ENCODE assay signal across 8 mouse cellular contexts in genomic region chr2:153475114-153476112, GRCm38 (mm10). TPM values are rescaled to one million over a fixed set of nuclear protein-coding genes. Genes with fewer than 3 reads are reported as not detected.
A peak's percentile ranks its signal among the peaks of the same experiment; 100 is the strongest.
DNase-seq lines count a peak whose midpoint lies in the region; ATAC-seq and TF ChIP-seq lines count a peak whose summit lies in the region.

No protein-coding gene starts in this region.

- H3K9ac ChIP-seq in kidney, embryonic 14.5 days (ENCODE audit: low read depth, low read length) = no peak overlapping the region
- peak overlapping the region; percentile 34 for H3K9ac ChIP-seq in heart, embryonic 11.5 days (ENCODE audit: low read depth, low read length)
- H3K9ac ChIP-seq in stomach, postnatal 0 days (ENCODE audit: low read length) = no peak overlapping the region

- no peaks in the 10 kb centered on the region for H3K36me3 ChIP-seq in kidney, embryonic 14.5 days (ENCODE audit: control insufficient read depth, insufficient read depth, low read length)
- H3K36me3 ChIP-seq in heart, embryonic 11.5 days (ENCODE audit: control insufficient read depth, insufficient read depth, low read length) = no peaks in the 10 kb centered on the region
- H3K36me3 ChIP-seq in limb, embryonic 10.5 days = no peaks in the 10 kb centered on the region
- no peaks in the 10 kb centered on the region for H3K36me3 ChIP-seq in stomach, postnatal 0 days (ENCODE audit: control insufficient read depth, insufficient read depth, low read length)

- H3K4me3 ChIP-seq in kidney, embryonic 14.5 days (ENCODE audit: low read length) = no peak overlapping the region
- no peak overlapping the region for H3K4me3 ChIP-seq in heart, embryonic 11.5 days (ENCODE audit: low read depth, low read length)
- no peak overlapping the region for H3K4me3 ChIP-seq in limb, embryonic 10.5 days
- H3K4me3 ChIP-seq in stomach, postnatal 0 days (ENCODE audit: low read depth, low read length) = no peak overlapping the region

- peaks cover 32% of the 10 kb centered on the region for H3K4me1 ChIP-seq in kidney, embryonic 14.5 days (ENCODE audit: control insufficient read depth, insufficient read depth, low read length)
- peaks cover 62% of the 10 kb centered on the region for H3K4me1 ChIP-seq in heart, embryonic 11.5 days (ENCODE audit: control insufficient read depth, insufficient read depth, low read length)
- peaks cover 51% of the 10 kb centered on the region for H3K4me1 ChIP-seq in limb, embryonic 10.5 days
- peaks cover 3% of the 10 kb centered on the region; the same call in 1 of the 2 replicates for H3K4me1 ChIP-seq in stomach, postnatal 0 days (replicated peaks; ENCODE audit: control insufficient read depth, insufficient read depth)

- TF ChIP-seq EP300 in stomach, postnatal 0 days (optimal IDR thresholded peaks at IDR 0.05) = no peak

- H3K4me2 ChIP-seq in kidney, embryonic 14.5 days (replicated peaks; ENCODE audit: low read depth, low read length) = no peak overlapping the region
- H3K4me2 ChIP-seq in heart, embryonic 11.5 days = peak overlapping the region; percentile 28
- no peak overlapping the region for H3K4me2 ChIP-seq in stomach, postnatal 0 days (replicated peaks; ENCODE audit: low read depth)

- TF ChIP-seq CTCF in stomach, postnatal 0 days (IDR thresholded peaks at IDR 0.05; ENCODE audit: low read depth) = no peak

- H3K9me3 ChIP-seq in kidney, embryonic 14.5 days (ENCODE audit: control insufficient read depth, low read length) = no peaks in the 10 kb centered on the region
- no peaks in the 10 kb centered on the region for H3K9me3 ChIP-seq in heart, embryonic 11.5 days (replicated peaks; ENCODE audit: control insufficient read depth, low read length)
- no peaks in the 10 kb centered on the region for H3K9me3 ChIP-seq in limb, embryonic 10.5 days (replicated peaks)
- no peaks in the 10 kb centered on the region for H3K9me3 ChIP-seq in stomach, postnatal 0 days (ENCODE audit: control insufficient read depth, low read length)

- no peaks in the 10 kb centered on the region for H3K27me3 ChIP-seq in kidney, embryonic 14.5 days (ENCODE audit: control insufficient read depth, insufficient read depth, low read length)
- no peaks in the 10 kb centered on the region for H3K27me3 ChIP-seq in heart, embryonic 11.5 days (ENCODE audit: control insufficient read depth, insufficient read depth, low read length)
- H3K27me3 ChIP-seq in limb, embryonic 10.5 days (ENCODE audit: low read depth, poor library complexity, severe bottlenecking) = no peaks in the 10 kb centered on the region
- no peaks in the 10 kb centered on the region for H3K27me3 ChIP-seq in stomach, postnatal 0 days (ENCODE audit: control insufficient read depth, insufficient read depth, low read length)

- H3K27ac ChIP-seq in kidney, embryonic 14.5 days (ENCODE audit: low read depth, low read length) = peak overlapping the region; percentile 63
- H3K27ac ChIP-seq in heart, embryonic 11.5 days (ENCODE audit: low read depth, low read length) = peak overlapping the region; percentile 94
- H3K27ac ChIP-seq in limb, embryonic 10.5 days = peak overlapping the region; percentile 83
- 0 out of 2 replicates have a peak overlapping the region, but pooled peaks have one; percentile 35 for H3K27ac ChIP-seq in stomach, postnatal 0 days (replicated peaks)

- ATAC-seq in kidney, embryonic 14.5 days (ENCODE audit: low FRiP score, low TSS enrichment) = no peak
- peak; percentile 70 for ATAC-seq in heart, embryonic 11.5 days (replicated peaks; ENCODE audit: insufficient number of reproducible peaks, low FRiP score, low TSS enrichment)
- no peak for ATAC-seq in stomach, postnatal 0 days (ENCODE audit: low FRiP score, low TSS enrichment)

- DNase-seq in kidney, adult 18-20 months = no peak
- DNase-seq in adrenal gland, postnatal 10 days = peak; percentile 65
- DNase-seq in limb, embryonic 10.5 days (ENCODE audit: low spot score) = no peak
- DNase-seq in stomach, postnatal 0 days (ENCODE audit: low spot score) = no peak
- no peak for DNase-seq in layer of hippocampus, adult 9-11 months
- DNase-seq in ovary, postnatal 36 days (ENCODE audit: low spot score) = no peak

- WGBS in kidney, embryonic 14.5 days = 46% methylated on average over 4 of the region's 4 CpGs
- WGBS in heart, embryonic 11.5 days (ENCODE audit: insufficient replicate concordance) = 14% methylated on average over 4 of the region's 4 CpGs
- 68% methylated on average over 4 of the region's 4 CpGs for WGBS in limb, embryonic 10.5 days
- 34% methylated on average over 4 of the region's 4 CpGs for whole genome bisulfite sequencing in stomach, postnatal 0 days

RNA-seq across cellular contexts. Expression of gene 4930404H24Rik, which starts 17.2 kb away (rescaled TPM):
- not detected in 2 replicates for polyA plus RNA-seq in kidney, embryonic 14.5 days (2014; fragmentation: Nextera tagmentation; extraction: Ambion mirVana)
- total RNA-seq in adrenal gland, postnatal 10 days (2021) = not detected
- polyA plus RNA-seq in heart, embryonic 11.5 days (2014; fragmentation: Nextera tagmentation; extraction: Ambion mirVana) = not detected in 2 replicates
- not detected in 2 replicates for polyA plus RNA-seq in limb, embryonic 10.5 days (2016; fragmentation: Nextera tagmentation; extraction: Ambion mirVana)
- not detected in 2 replicates for polyA plus RNA-seq in stomach, postnatal 0 days (2015; fragmentation: Nextera tagmentation; extraction: Ambion mirVana)

RNA-seq across cellular contexts. Expression of gene Nol4l, which starts 54.4 kb away (rescaled TPM):
- polyA plus RNA-seq in kidney, embryonic 14.5 days (2014; fragmentation: Nextera tagmentation; extraction: Ambion mirVana) = 10.5 and 17.1 TPM in 2 replicates
- total RNA-seq in adrenal gland, postnatal 10 days (2021) = 10 to 100 TPM; 14.1 to 21.3 TPM
- 16.0 and 16.7 TPM in 2 replicates for polyA plus RNA-seq in heart, embryonic 11.5 days (2014; fragmentation: Nextera tagmentation; extraction: Ambion mirVana)
- polyA plus RNA-seq in limb, embryonic 10.5 days (2016; fragmentation: Nextera tagmentation; extraction: Ambion mirVana) = 15.8 and 17.2 TPM in 2 replicates
- 4.4 and 4.8 TPM in 2 replicates for polyA plus RNA-seq in stomach, postnatal 0 days (2015; fragmentation: Nextera tagmentation; extraction: Ambion mirVana)

Comparison
In these comparisons a context has a peak if more than half of its experiments do, and no peak if none do; other contexts are left out.
1. H3K27ac ChIP-seq: peak in every context shown above with its lines; median percentile 94 in heart, embryonic 11.5 days; 83 in limb, embryonic 10.5 days; 63 in kidney, embryonic 14.5 days; 35 in stomach, postnatal 0 days.